Mouse (Mus musculus): ENCODE data around the gene Misp.

DNA sequence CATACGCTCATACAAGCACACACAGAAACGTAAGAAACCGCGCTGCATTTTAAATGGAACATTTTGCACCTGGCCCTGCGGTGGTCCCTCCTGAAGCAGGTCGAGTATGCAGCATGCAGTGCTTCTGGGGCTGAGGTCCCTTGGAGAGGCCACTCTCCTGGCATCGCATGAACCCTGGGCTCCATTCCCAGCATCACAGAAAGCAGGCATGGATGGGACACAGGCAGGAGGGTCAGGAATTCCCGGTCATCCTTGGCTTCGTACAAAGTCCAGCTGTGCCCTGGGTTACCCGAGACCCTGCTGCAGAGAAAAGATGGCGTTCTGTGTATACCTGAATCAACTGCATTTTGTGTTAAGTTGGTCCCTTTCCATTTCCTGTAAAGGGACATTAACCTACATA is 20.3 kb upstream of the Misp start:
- TF ChIP-seq CTCF (IDR thresholded peaks at IDR 0.05; ENCODE audit: borderline replicate concordance, insufficient read depth, low read depth, low read length) (no peak), POLR2A (IDR thresholded peaks at IDR 0.05; ENCODE audit: borderline replicate concordance, insufficient read depth, low read length) (no peak)

Measured in cerebellum, adult 2 months (tissue).